Mouse (Mus musculus) testis, adult 2 months (tissue): ENCODE measurements around the gene Lrrc9. TPM values are rescaled to one million over a fixed set of nuclear protein-coding genes. Genes with fewer than 3 reads are reported as not detected.

Experiments used
- H3K27ac ChIP-seq: fragments of 200-500 bp; 2 replicates; pipeline ENCODE4 v1.5.1; 2012; ENCODE audit warnings: low read depth, low read length; ENCODE audit not compliant: control insufficient read depth, insufficient read depth
- H3K27me3 ChIP-seq: fragments of 200-500 bp; 2 replicates; pipeline ENCODE4 v1.6.1; 2012; ENCODE audit warnings: mild to moderate bottlenecking, low read length, moderate library complexity; ENCODE audit not compliant: control insufficient read depth, insufficient read depth
- H3K36me3 ChIP-seq: fragments of 200-500 bp; 2 replicates; pipeline ENCODE4 v1.6.1; 2012; ENCODE audit warnings: mild to moderate bottlenecking, low read length; ENCODE audit not compliant: control insufficient read depth, insufficient read depth
- H3K4me1 ChIP-seq: fragments of 200-500 bp; 2 replicates; pipeline ENCODE4 v1.6.1; 2012; ENCODE audit warnings: low read length; ENCODE audit not compliant: control insufficient read depth, insufficient read depth
- H3K4me3 ChIP-seq: fragments of 200-500 bp; 2 replicates; pipeline ENCODE4 v1.5.1; 2012; ENCODE audit warnings: low read depth, mild to moderate bottlenecking, low read length, moderate library complexity, mixed read lengths; ENCODE audit not compliant: control insufficient read depth
- CTCF ChIP-seq: fragments of 200-500 bp; IDR thresholded peaks from 2 replicates; pipeline ENCODE4 v1.5.1; 2012; ENCODE audit warnings: low read depth, mild to moderate bottlenecking, inconsistent platforms, low read length, moderate library complexity; ENCODE audit not compliant: control insufficient read depth, insufficient read depth, insufficient replicate concordance
- POLR2A ChIP-seq: fragments of 200-500 bp; IDR thresholded peaks from 2 replicates; pipeline ENCODE4 v1.6.1; 2012; ENCODE audit warnings: low read depth, mild to moderate bottlenecking, inconsistent platforms, low read length, moderate library complexity; ENCODE audit not compliant: control insufficient read depth
- polyA plus RNA-seq: library from polyadenylated mRNA; depleted of rRNA; stranded (reverse); fragments of >200 nt; gene quantifications from 2 replicates; pipeline ENCODE4 v1.2.3, GENCODE M21; 2012

The Lrrc9 gene
- polyA plus RNA-seq, 1 experiment = 73.4 TPM

GRCm38 (mm10) chr12:72482226-72482625 is 40.6 kb downstream of the Lrrc9 start:
- Histone ChIP-seq H3K27me3 (no peaks in the 10 kb centered on the region), H3K4me3 (no peak overlapping the region), H3K4me1 (no peaks in the 10 kb centered on the region), H3K36me3 (no peaks in the 10 kb centered on the region; the same call in 1 of the 2 replicates), H3K27ac (no peak overlapping the region)
- TF ChIP-seq CTCF (no peak), POLR2A (no peak)

GRCm38 (mm10) chr12:72484872-72485271 is 43.2 kb downstream of the Lrrc9 start:
- no peak overlapping the region for H3K4me3 ChIP-seq
- no peaks in the 10 kb centered on the region for H3K4me1 ChIP-seq
- no peaks in the 10 kb centered on the region; the same call in 1 of the 2 replicates for H3K36me3 ChIP-seq
- TF ChIP-seq CTCF = no peak
- no peak for TF ChIP-seq POLR2A
- no peaks in the 10 kb centered on the region for H3K27me3 ChIP-seq
- no peak overlapping the region for H3K27ac ChIP-seq

DNA sequence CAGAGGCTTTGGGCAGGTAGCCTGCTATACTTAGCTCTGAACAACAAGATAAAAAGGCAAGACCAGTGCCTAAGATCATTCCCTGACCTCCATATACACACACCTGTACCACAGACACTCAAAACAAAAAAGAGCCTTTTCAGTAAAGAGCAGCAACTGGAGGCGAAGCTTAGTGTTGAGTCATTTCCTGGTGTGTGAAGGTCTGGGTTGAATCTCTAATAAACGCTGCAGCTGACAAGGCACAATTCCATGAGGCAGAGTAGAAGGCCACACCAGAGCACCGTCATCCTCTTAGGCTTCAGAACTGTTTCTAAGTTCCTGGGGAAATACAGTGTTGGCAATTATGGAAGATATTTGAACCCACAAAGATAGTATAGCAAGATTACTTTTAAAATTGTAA is 45.8 kb downstream of the Lrrc9 start:
- H3K27ac ChIP-seq = no peak overlapping the region
- H3K4me3 ChIP-seq = no peak overlapping the region
- H3K4me1 ChIP-seq = no peaks in the 10 kb centered on the region
- H3K36me3 ChIP-seq = no peaks in the 10 kb centered on the region
- TF ChIP-seq CTCF (no peak), POLR2A (no peak)
- H3K27me3 ChIP-seq = no peaks in the 10 kb centered on the region

- Histone ChIP-seq H3K4me1 (no peaks in the 10 kb centered on the region), H3K27ac (no peak overlapping the region), H3K36me3 (0 out of 2 replicates have a peak, but pooled peaks cover 1% of the 10 kb centered on the region), H3K4me3 (no peak overlapping the region), H3K27me3 (no peaks in the 10 kb centered on the region)
- TF ChIP-seq CTCF = no peak
- TF ChIP-seq POLR2A = no peak
These were observed 48.3 kb downstream of the Lrrc9 start for GRCm38 (mm10) chr12:72489995-72490394.

GRCm38 (mm10) chr12:72491063-72491719 is 49.5 kb downstream of the Lrrc9 start:
- TF ChIP-seq POLR2A = no peak
- no peak for TF ChIP-seq CTCF
- Histone ChIP-seq H3K27me3 (no peaks in the 10 kb centered on the region), H3K4me3 (no peak overlapping the region), H3K4me1 (no peaks in the 10 kb centered on the region), H3K27ac (no peak overlapping the region), H3K36me3 (0 out of 2 replicates have a peak, but pooled peaks cover 1% of the 10 kb centered on the region)

DNA sequence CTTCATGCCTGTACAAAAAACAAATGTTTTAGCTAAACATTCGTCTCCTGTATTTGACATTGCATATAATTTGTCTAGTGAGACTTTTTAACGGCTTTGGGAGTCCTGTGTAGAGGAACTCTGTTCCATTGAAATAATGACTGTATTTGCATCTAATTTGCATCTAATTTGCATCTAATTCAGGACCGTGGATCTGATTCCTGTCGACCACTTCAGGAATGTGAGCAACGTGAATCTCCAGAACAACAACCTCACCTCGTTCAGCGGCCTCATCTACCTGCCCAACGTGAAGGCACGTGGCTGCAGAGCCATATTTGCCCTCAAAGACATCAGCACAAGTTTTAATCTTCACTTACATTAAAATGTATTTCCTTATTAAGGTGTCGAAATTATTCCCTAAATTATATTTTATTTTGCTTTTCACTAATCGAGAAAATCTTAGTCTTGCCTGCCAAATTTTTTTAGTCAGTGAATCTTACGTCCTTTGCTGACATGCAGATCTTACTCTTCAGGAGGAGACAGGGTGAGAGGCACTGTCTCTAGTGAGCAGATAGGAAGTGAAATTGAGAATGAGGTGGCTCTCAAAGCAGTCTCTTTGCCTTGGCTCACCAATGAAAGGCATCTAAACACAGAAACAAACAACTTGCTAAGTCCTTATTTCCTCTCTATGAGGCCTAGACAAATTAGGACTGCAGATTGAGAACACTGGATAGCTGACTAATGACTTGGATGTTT is 55.4 kb downstream of the Lrrc9 start:
- TF ChIP-seq POLR2A = no peak
- TF ChIP-seq CTCF = no peak
- 0 out of 2 replicates have a peak, but pooled peaks cover 1% of the 10 kb centered on the region for H3K36me3 ChIP-seq

DNA sequence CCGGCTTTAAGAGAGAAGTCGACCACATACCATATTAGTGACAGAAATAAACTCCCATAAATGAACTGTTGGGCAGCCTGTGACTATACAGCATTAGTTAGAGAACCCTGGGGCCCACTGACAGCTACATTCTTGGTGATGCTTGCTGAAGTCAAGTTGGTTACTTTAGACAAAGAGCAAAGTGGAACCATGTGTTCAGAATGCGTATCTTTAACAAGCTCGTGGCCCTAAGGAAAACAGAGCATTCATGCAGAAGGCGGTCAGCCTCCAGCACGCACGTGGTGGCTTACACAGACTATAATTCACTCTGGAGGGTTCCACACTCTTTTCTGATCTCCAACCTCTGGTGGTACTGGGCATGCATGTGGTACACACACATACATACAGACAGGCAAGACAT is 67.9 kb downstream of the Lrrc9 start:
- Histone ChIP-seq H3K36me3 (no peaks in the 10 kb centered on the region), H3K27ac (no peak overlapping the region), H3K4me1 (no peaks in the 10 kb centered on the region), H3K4me3 (no peak overlapping the region), H3K27me3 (no peaks in the 10 kb centered on the region)
- TF ChIP-seq CTCF (no peak), POLR2A (no peak)

More for the DNA sequence above, 55.4 kb downstream of the Lrrc9 start:
- no peak overlapping the region for H3K27ac ChIP-seq
- no peaks in the 10 kb centered on the region for H3K4me1 ChIP-seq
- no peak overlapping the region for H3K4me3 ChIP-seq
- H3K27me3 ChIP-seq = no peaks in the 10 kb centered on the region
